Mouse (Mus musculus) liver, postnatal 0 days (tissue): ENCODE data around the gene Plekhj1. TPM values are rescaled to one million over a fixed set of nuclear protein-coding genes. Genes with fewer than 3 reads are reported as not detected.

Experiments
- ATAC-seq: fragments of 200-750 bp; cut with Nextera tagmentation; 2 replicates; pipeline ENCODE4 v1.8.0; 2017; ENCODE audit warnings: mild to moderate bottlenecking, moderate library complexity
- DNase-seq: peaks from one replicate; pipeline ENCODE4 v3.0.0-alpha.2; 2016
- H3K27ac ChIP-seq: fragments of 300-500 bp; sonication (generic); 2 replicates; pipeline ENCODE4 v1.5.1; 2014; ENCODE audit warnings: antibody characterized with exemption, moderate library complexity, mild to moderate bottlenecking, low read depth
- H3K27me3 ChIP-seq: fragments of 300-500 bp; sonication (generic); 2 replicates; pipeline ENCODE4 v1.6.1; 2014; ENCODE audit warnings: low read length, control low read depth, mixed read lengths; ENCODE audit not compliant: insufficient read depth
- H3K36me3 ChIP-seq: fragments of 300-500 bp; sonication (generic); replicated peaks from 2 replicates; pipeline ENCODE4 v1.6.1; 2014; ENCODE audit warnings: mild to moderate bottlenecking, control low read depth, low read length, moderate library complexity, mixed read lengths; ENCODE audit not compliant: insufficient read depth
- H3K4me1 ChIP-seq: fragments of 300-500 bp; sonication (generic); 2 replicates; pipeline ENCODE4 v1.6.1; 2014; ENCODE audit warnings: antibody characterized with exemption, mild to moderate bottlenecking, control low read depth; ENCODE audit not compliant: insufficient read depth
- H3K4me2 ChIP-seq: fragments of 300-500 bp; sonication (generic); 2 replicates; pipeline ENCODE4 v1.6.1; 2014; ENCODE audit warnings: low read depth, mild to moderate bottlenecking, low read length, moderate library complexity, mixed read lengths
- H3K4me3 ChIP-seq: fragments of 300-500 bp; sonication (generic); 2 replicates; pipeline ENCODE4 v1.5.1; 2014; ENCODE audit warnings: low read depth, low read length
- H3K9ac ChIP-seq: fragments of 300-500 bp; sonication (generic); replicated peaks from 2 replicates; pipeline ENCODE4 v1.6.1; 2014; ENCODE audit warnings: mild to moderate bottlenecking, moderate library complexity
- H3K9me3 ChIP-seq: fragments of 300-500 bp; sonication (generic); 2 replicates; pipeline ENCODE4 v1.6.1; 2016; ENCODE audit warnings: mild to moderate bottlenecking, control low read depth, low read length, mixed read lengths
- CTCF ChIP-seq: sonication (generic); IDR thresholded peaks from 2 replicates; pipeline ENCODE4 v1.5.1; 2016; ENCODE audit warnings: antibody characterized with exemption, low read depth
- EP300 ChIP-seq: IDR thresholded peaks from 2 replicates; pipeline ENCODE4 v1.6.1; 2016; ENCODE audit warnings: antibody characterized with exemption, low read depth, mild to moderate bottlenecking
- WGBS: fragments of 180-500 bp; shearing (Covaris S2); extraction: QIAGEN DNeasy Blood & Tissue Kit; methylation state at CpG from one replicate; pipeline ENCODE4 v1.1.7; 2014; ENCODE audit not compliant: insufficient replicate concordance; 5-methylcytosine and 5-hydroxymethylcytosine counted together
- polyA plus RNA-seq: library from polyadenylated mRNA; unstranded; fragments of >200 nt; fragmentation: Nextera tagmentation; extraction: Ambion mirVana; gene quantifications from 2 replicates; pipeline ENCODE4 v1.2.1, GENCODE M21; 2015

Gene Plekhj1
- polyA plus RNA-seq, 1 experiment from 2014 or later, result 42.0 TPM

GRCm38 (mm10) chr10:80779565-80779964, 18.9 kb downstream of the Plekhj1 start:
- DNase-seq, result no peak
- TF ChIP-seq EP300, result no peak
- no peak for TF ChIP-seq CTCF
- Histone ChIP-seq H3K4me3 (no peak overlapping the region), H3K4me2 (no peak overlapping the region), H3K4me1 (no peaks in the 10 kb centered on the region), H3K36me3 (peaks cover 95% of the 10 kb centered on the region), H3K9ac (no peak overlapping the region), H3K27me3 (no peaks in the 10 kb centered on the region), H3K9me3 (no peaks in the 10 kb centered on the region), H3K27ac (no peak overlapping the region)
- ATAC-seq, result peak; percentile 47

GRCm38 (mm10) chr10:80777123-80777522, 21.3 kb downstream of the Plekhj1 start:
- Histone ChIP-seq H3K4me3 (no peak overlapping the region), H3K27ac (no peak overlapping the region), H3K9me3 (no peaks in the 10 kb centered on the region), H3K36me3 (peaks cover 92% of the 10 kb centered on the region), H3K27me3 (no peaks in the 10 kb centered on the region), H3K4me1 (peaks cover 3% of the 10 kb centered on the region; the same call in 1 of the 2 replicates), H3K9ac (no peak overlapping the region), H3K4me2 (no peak overlapping the region)
- TF ChIP-seq EP300 (no peak), CTCF (no peak)
- ATAC-seq (no peak), DNase-seq (no peak)
- WGBS, result 93% methylated on average over 5 of the region's 5 CpGs

- DNase-seq (no peak), ATAC-seq (no peak)
- TF ChIP-seq EP300, result no peak
- TF ChIP-seq CTCF, result no peak
- Histone ChIP-seq H3K4me2 (no peak overlapping the region), H3K4me3 (no peak overlapping the region), H3K9ac (no peak overlapping the region), H3K27ac (no peak overlapping the region), H3K36me3 (peaks cover 91% of the 10 kb centered on the region), H3K9me3 (no peaks in the 10 kb centered on the region), H3K27me3 (no peaks in the 10 kb centered on the region), H3K4me1 (peaks cover 3% of the 10 kb centered on the region; the same call in 1 of the 2 replicates)
- WGBS, result 88% methylated on average over 6 of the region's 6 CpGs
These were observed 22.0 kb downstream of the Plekhj1 start for GRCm38 (mm10) chr10:80776358-80776869.

- H3K9ac ChIP-seq, result no peak overlapping the region
- 88% methylated on average over 4 of the region's 4 CpGs for WGBS
- H3K4me2 ChIP-seq, result no peak overlapping the region
- no peak for DNase-seq
- no peaks in the 10 kb centered on the region for H3K9me3 ChIP-seq
- peaks cover 3% of the 10 kb centered on the region; the same call in 1 of the 2 replicates for H3K4me1 ChIP-seq
- ATAC-seq, result no peak
- H3K27ac ChIP-seq, result no peak overlapping the region
- no peak overlapping the region for H3K4me3 ChIP-seq
- TF ChIP-seq CTCF (no peak), EP300 (no peak)
- peaks cover 91% of the 10 kb centered on the region for H3K36me3 ChIP-seq
- H3K27me3 ChIP-seq, result no peaks in the 10 kb centered on the region
These were observed 22.7 kb downstream of the Plekhj1 start for GRCm38 (mm10) chr10:80775731-80776130.

- Histone ChIP-seq H3K4me2 (no peak overlapping the region), H3K4me1 (peaks cover 3% of the 10 kb centered on the region; the same call in 1 of the 2 replicates), H3K36me3 (peaks cover 92% of the 10 kb centered on the region), H3K4me3 (no peak overlapping the region), H3K9me3 (no peaks in the 10 kb centered on the region), H3K9ac (no peak overlapping the region), H3K27me3 (no peaks in the 10 kb centered on the region), H3K27ac (no peak overlapping the region)
- ATAC-seq (peak; percentile 3; the same call in 1 of the 2 replicates), DNase-seq (no peak)
- TF ChIP-seq EP300 (no peak), CTCF (no peak)
- WGBS, result 82% methylated on average over 4 of the region's 4 CpGs
These were observed 23.4 kb downstream of the Plekhj1 start for GRCm38 (mm10) chr10:80774981-80775380.

- H3K9me3 ChIP-seq, result no peaks in the 10 kb centered on the region
- H3K36me3 ChIP-seq, result peaks cover 91% of the 10 kb centered on the region
- WGBS, result 44% methylated on average over 2 of the region's 2 CpGs
- H3K27me3 ChIP-seq, result no peaks in the 10 kb centered on the region
- H3K4me1 ChIP-seq, result peaks cover 3% of the 10 kb centered on the region; the same call in 1 of the 2 replicates
- no peak overlapping the region for H3K27ac ChIP-seq
- no peak overlapping the region for H3K4me3 ChIP-seq
- peak; percentile 82 for DNase-seq
- peak; percentile 90 for ATAC-seq
- peak; percentile 97 for TF ChIP-seq CTCF
- no peak for TF ChIP-seq EP300
- H3K9ac ChIP-seq, result no peak overlapping the region
- H3K4me2 ChIP-seq, result no peak overlapping the region
These were observed 23.9 kb downstream of the Plekhj1 start for GRCm38 (mm10) chr10:80774549-80774948.
